Mouse (Mus musculus): ENCODE measurements at regions not wholly inside any gene's neighbourhood (a gene's known extent, or its start where the extent isn't known, plus 50 kb on each side); places are given as distances from the start of the nearest gene placed in this dataset.

- no peaks in the 10 kb centered on the region for H3K4me1 ChIP-seq (ENCODE audit: control insufficient read depth, insufficient read depth, low read length)
- no peaks in the 10 kb centered on the region for H3K36me3 ChIP-seq (ENCODE audit: control insufficient read depth, insufficient read depth, low read length)
- no peaks in the 10 kb centered on the region for H3K27me3 ChIP-seq (ENCODE audit: control insufficient read depth, insufficient read depth, low read length)
- no peak overlapping the region for H3K4me2 ChIP-seq
- 88% methylated on average over 4 of the region's 4 CpGs for WGBS (ENCODE audit: insufficient replicate concordance)
- H3K4me3 ChIP-seq (ENCODE audit: low read depth, low read length) = no peak overlapping the region
- H3K9me3 ChIP-seq (replicated peaks; ENCODE audit: control insufficient read depth, low read length) = peaks cover 3% of the 10 kb centered on the region; the same call in 1 of the 2 replicates
- no peak for ATAC-seq (replicated peaks; ENCODE audit: insufficient number of reproducible peaks, low FRiP score, low TSS enrichment)
- H3K9ac ChIP-seq (ENCODE audit: low read depth, low read length) = no peak overlapping the region
- H3K27ac ChIP-seq (ENCODE audit: low read depth, low read length) = no peak overlapping the region
Measured at GRCm38 (mm10) chr10:117443426-117444350, 63.9 kb upstream of the Cpsf6 start.

GRCm38 (mm10) chr10:117441979-117442803 is 62.4 kb upstream of the Cpsf6 start:
- ATAC-seq (replicated peaks; ENCODE audit: insufficient number of reproducible peaks, low FRiP score, low TSS enrichment) = no peak

GRCm38 (mm10) chr10:117441121-117441978 is 61.5 kb upstream of the Cpsf6 start:
- H3K27ac ChIP-seq (ENCODE audit: low read depth, low read length) = no peak overlapping the region
- no peak overlapping the region for H3K4me3 ChIP-seq (ENCODE audit: low read depth, low read length)
- no peak overlapping the region for H3K9ac ChIP-seq (ENCODE audit: low read depth, low read length)
- peak overlapping the region; percentile 3; the same call in 1 of the 2 replicates for H3K4me2 ChIP-seq
- H3K4me1 ChIP-seq (ENCODE audit: control insufficient read depth, insufficient read depth, low read length) = no peaks in the 10 kb centered on the region
- H3K36me3 ChIP-seq (ENCODE audit: control insufficient read depth, insufficient read depth, low read length) = no peaks in the 10 kb centered on the region
- peaks cover 6% of the 10 kb centered on the region; the same call in 1 of the 2 replicates for H3K9me3 ChIP-seq (replicated peaks; ENCODE audit: control insufficient read depth, low read length)
- H3K27me3 ChIP-seq (ENCODE audit: control insufficient read depth, insufficient read depth, low read length) = peaks cover 1% of the 10 kb centered on the region
- WGBS (ENCODE audit: insufficient replicate concordance) = 37% methylated on average over 24 of the region's 24 CpGs
- ATAC-seq (replicated peaks; ENCODE audit: insufficient number of reproducible peaks, low FRiP score, low TSS enrichment) = no peak

More at GRCm38 (mm10) chr10:117441979-117442803, 62.4 kb upstream of the Cpsf6 start:
- no peak overlapping the region for H3K9ac ChIP-seq (ENCODE audit: low read depth, low read length)
- 88% methylated on average over 17 of the region's 17 CpGs for WGBS (ENCODE audit: insufficient replicate concordance)
- H3K36me3 ChIP-seq (ENCODE audit: control insufficient read depth, insufficient read depth, low read length) = no peaks in the 10 kb centered on the region
- no peaks in the 10 kb centered on the region for H3K4me1 ChIP-seq (ENCODE audit: control insufficient read depth, insufficient read depth, low read length)
- no peaks in the 10 kb centered on the region for H3K27me3 ChIP-seq (ENCODE audit: control insufficient read depth, insufficient read depth, low read length)
- H3K9me3 ChIP-seq (replicated peaks; ENCODE audit: control insufficient read depth, low read length) = peaks cover 6% of the 10 kb centered on the region; the same call in 1 of the 2 replicates
- no peak overlapping the region for H3K4me2 ChIP-seq
- H3K4me3 ChIP-seq (ENCODE audit: low read depth, low read length) = no peak overlapping the region
- no peak overlapping the region for H3K27ac ChIP-seq (ENCODE audit: low read depth, low read length)

DNA sequence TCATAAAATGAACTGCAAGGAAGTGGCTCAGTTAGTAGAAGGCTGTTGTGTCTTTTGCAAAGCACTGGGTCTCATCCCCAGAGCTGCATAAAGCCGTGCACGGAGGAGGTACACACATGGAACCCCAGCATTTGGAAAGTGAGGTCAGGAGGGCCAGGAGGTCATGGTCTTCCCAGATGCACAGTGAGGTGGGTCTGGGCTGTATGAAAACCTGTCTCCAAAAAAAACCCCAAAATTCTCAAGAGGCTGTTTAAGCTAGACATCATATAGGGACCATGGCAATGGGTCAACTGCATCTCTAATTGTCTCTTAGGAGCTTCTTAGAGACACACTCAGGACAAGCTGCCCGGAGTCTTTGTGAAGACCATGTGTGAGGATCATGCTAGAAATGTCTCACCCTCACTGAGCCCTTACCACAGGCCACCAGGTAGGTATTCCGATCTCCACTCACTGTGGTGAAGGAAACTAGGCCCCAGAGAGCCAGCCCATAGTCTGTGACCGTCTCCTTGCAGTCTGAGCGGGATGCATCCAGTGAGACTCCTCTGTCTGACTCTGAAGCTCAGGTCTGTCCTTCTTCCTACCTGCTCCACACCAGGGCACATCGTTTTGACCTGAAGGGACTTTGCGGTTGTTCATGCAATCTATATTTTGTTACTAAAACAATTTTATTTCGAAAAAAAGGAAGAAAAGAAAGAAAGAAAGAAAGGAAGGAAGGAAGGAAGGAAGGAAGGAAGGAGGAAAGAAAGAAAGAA is 60.6 kb upstream of the Cpsf6 start:
- no peaks in the 10 kb centered on the region for H3K4me1 ChIP-seq (ENCODE audit: control insufficient read depth, insufficient read depth, low read length)
- H3K36me3 ChIP-seq (ENCODE audit: control insufficient read depth, insufficient read depth, low read length) = no peaks in the 10 kb centered on the region
- no peak overlapping the region for H3K4me2 ChIP-seq
- H3K27me3 ChIP-seq (ENCODE audit: control insufficient read depth, insufficient read depth, low read length) = peaks cover 7% of the 10 kb centered on the region
- H3K4me3 ChIP-seq (ENCODE audit: low read depth, low read length) = no peak overlapping the region
- H3K9ac ChIP-seq (ENCODE audit: low read depth, low read length) = no peak overlapping the region
- 82% methylated on average over 9 of the region's 9 CpGs for WGBS (ENCODE audit: insufficient replicate concordance)
- H3K9me3 ChIP-seq (replicated peaks; ENCODE audit: control insufficient read depth, low read length) = peaks cover 6% of the 10 kb centered on the region; the same call in 1 of the 2 replicates
- no peak overlapping the region for H3K27ac ChIP-seq (ENCODE audit: low read depth, low read length)
- ATAC-seq (replicated peaks; ENCODE audit: insufficient number of reproducible peaks, low FRiP score, low TSS enrichment) = no peak

DNA sequence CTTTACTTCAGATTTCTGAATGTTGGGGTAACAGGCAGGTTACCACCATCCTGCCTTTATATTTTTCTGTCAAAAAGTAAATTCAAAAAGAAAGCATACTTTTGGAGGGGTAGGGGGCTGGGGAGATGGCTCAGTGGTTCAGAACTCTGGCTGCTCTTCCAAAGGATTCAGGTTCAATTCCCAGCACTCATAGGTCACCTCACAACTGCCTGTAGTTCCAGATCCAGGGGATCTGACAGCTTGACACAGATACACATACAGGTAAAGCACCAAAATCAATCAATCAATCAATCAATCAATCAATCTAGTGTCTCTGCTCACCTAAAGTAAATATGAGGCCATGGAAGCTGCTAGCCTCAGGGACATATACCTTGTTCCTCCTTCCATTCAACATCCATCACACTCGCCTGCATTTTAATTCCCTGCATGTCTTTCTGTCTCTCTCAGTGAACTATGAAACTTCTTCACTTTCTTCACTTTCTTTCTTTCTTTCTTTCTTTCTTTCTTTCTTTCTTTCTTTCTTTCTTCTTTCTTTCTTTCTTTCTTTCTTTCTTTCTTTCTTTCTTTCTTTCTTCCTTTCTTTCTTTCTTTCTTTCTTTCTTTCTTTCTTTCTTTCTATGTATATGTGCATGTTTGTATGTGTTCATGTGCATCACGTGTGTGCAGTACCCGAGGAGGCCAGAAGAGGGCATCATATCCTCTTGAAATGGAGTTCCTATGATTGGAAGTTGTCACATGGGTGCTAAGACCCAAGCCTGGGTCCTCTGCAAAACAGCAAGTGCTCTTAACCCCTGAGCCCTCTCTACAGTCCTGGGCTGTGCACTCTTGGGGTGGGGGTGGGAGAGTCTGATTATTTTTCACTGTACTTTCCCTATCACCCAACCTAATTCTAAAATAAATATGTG is 59.6 kb upstream of the Cpsf6 start:
- 76% methylated on average over 3 of the region's 3 CpGs for WGBS (ENCODE audit: insufficient replicate concordance)
- no peak overlapping the region for H3K27ac ChIP-seq (ENCODE audit: low read depth, low read length)
- no peak overlapping the region for H3K9ac ChIP-seq (ENCODE audit: low read depth, low read length)
- no peaks in the 10 kb centered on the region for H3K36me3 ChIP-seq (ENCODE audit: control insufficient read depth, insufficient read depth, low read length)
- H3K4me1 ChIP-seq (ENCODE audit: control insufficient read depth, insufficient read depth, low read length) = peaks cover 4% of the 10 kb centered on the region; the same call in 1 of the 2 replicates
- no peak for ATAC-seq (replicated peaks; ENCODE audit: insufficient number of reproducible peaks, low FRiP score, low TSS enrichment)
- H3K4me3 ChIP-seq (ENCODE audit: low read depth, low read length) = no peak overlapping the region
- H3K27me3 ChIP-seq (ENCODE audit: control insufficient read depth, insufficient read depth, low read length) = peaks cover 7% of the 10 kb centered on the region
- H3K9me3 ChIP-seq (replicated peaks; ENCODE audit: control insufficient read depth, low read length) = peaks cover 6% of the 10 kb centered on the region; the same call in 1 of the 2 replicates
- no peak overlapping the region for H3K4me2 ChIP-seq

GRCm38 (mm10) chr10:117438614-117439193 is 58.9 kb upstream of the Cpsf6 start:
- no peak overlapping the region for H3K27ac ChIP-seq (ENCODE audit: low read depth, low read length)
- WGBS (ENCODE audit: insufficient replicate concordance) = 97% methylated on average over 3 of the region's 3 CpGs
- no peak for ATAC-seq (replicated peaks; ENCODE audit: insufficient number of reproducible peaks, low FRiP score, low TSS enrichment)
- no peak overlapping the region for H3K4me2 ChIP-seq
- peaks cover 6% of the 10 kb centered on the region; the same call in 1 of the 2 replicates for H3K9me3 ChIP-seq (replicated peaks; ENCODE audit: control insufficient read depth, low read length)
- no peak overlapping the region for H3K9ac ChIP-seq (ENCODE audit: low read depth, low read length)
- peaks cover 4% of the 10 kb centered on the region; the same call in 1 of the 2 replicates for H3K4me1 ChIP-seq (ENCODE audit: control insufficient read depth, insufficient read depth, low read length)
- no peak overlapping the region for H3K4me3 ChIP-seq (ENCODE audit: low read depth, low read length)
- no peaks in the 10 kb centered on the region for H3K36me3 ChIP-seq (ENCODE audit: control insufficient read depth, insufficient read depth, low read length)
- peaks cover 7% of the 10 kb centered on the region for H3K27me3 ChIP-seq (ENCODE audit: control insufficient read depth, insufficient read depth, low read length)

- H3K4me1 ChIP-seq (ENCODE audit: control insufficient read depth, insufficient read depth, low read length) = peaks cover 4% of the 10 kb centered on the region; the same call in 1 of the 2 replicates
- no peaks in the 10 kb centered on the region for H3K36me3 ChIP-seq (ENCODE audit: control insufficient read depth, insufficient read depth, low read length)
- no peak overlapping the region for H3K4me3 ChIP-seq (ENCODE audit: low read depth, low read length)
- no peak overlapping the region for H3K9ac ChIP-seq (ENCODE audit: low read depth, low read length)
- no peak for ATAC-seq (replicated peaks; ENCODE audit: insufficient number of reproducible peaks, low FRiP score, low TSS enrichment)
- peaks cover 7% of the 10 kb centered on the region for H3K27me3 ChIP-seq (ENCODE audit: control insufficient read depth, insufficient read depth, low read length)
- H3K9me3 ChIP-seq (replicated peaks; ENCODE audit: control insufficient read depth, low read length) = peaks cover 3% of the 10 kb centered on the region; the same call in 1 of the 2 replicates
- no peak overlapping the region for H3K27ac ChIP-seq (ENCODE audit: low read depth, low read length)
- WGBS (ENCODE audit: insufficient replicate concordance) = 91% methylated on average over 2 of the region's 2 CpGs
- no peak overlapping the region for H3K4me2 ChIP-seq
Measured at GRCm38 (mm10) chr10:117437970-117438369, 58.2 kb upstream of the Cpsf6 start.

Measured in heart, embryonic 11.5 days (tissue).